Mouse (Mus musculus) liver, embryonic 16.5 days (tissue): ENCODE results near the gene Tmem130. TPM values are rescaled to one million over a fixed set of nuclear protein-coding genes. Genes with fewer than 3 reads are reported as not detected.

Experiments
- ATAC-seq: fragments of 200-750 bp; cut with Nextera tagmentation; 2 replicates; pipeline ENCODE4 v1.8.0; 2017; ENCODE audit warnings: low read depth, mild to moderate bottlenecking, moderate number of reproducible peaks, moderate library complexity
- H3K27ac ChIP-seq: fragments of 300-500 bp; sonication (generic); 2 replicates; pipeline ENCODE4 v1.5.1; 2014; ENCODE audit warnings: mild to moderate bottlenecking, low read length
- H3K27me3 ChIP-seq: fragments of 300-500 bp; sonication (generic); 2 replicates; pipeline ENCODE4 v1.6.1; 2014; ENCODE audit warnings: low read depth, low read length, mixed read lengths; ENCODE audit not compliant: control insufficient read depth, insufficient read depth
- H3K36me3 ChIP-seq: fragments of 300-500 bp; sonication (generic); 2 replicates; pipeline ENCODE4 v1.6.1; 2014; ENCODE audit warnings: mild to moderate bottlenecking; ENCODE audit not compliant: control insufficient read depth, insufficient read depth
- H3K4me1 ChIP-seq: fragments of 300-500 bp; sonication (generic); 2 replicates; pipeline ENCODE4 v1.6.1; 2014; ENCODE audit warnings: low read depth, low read length, mixed read lengths; ENCODE audit not compliant: control insufficient read depth
- H3K4me2 ChIP-seq: fragments of 300-500 bp; sonication (generic); 2 replicates; pipeline ENCODE4 v1.6.1; 2014; ENCODE audit warnings: low read depth, low read length, mixed read lengths
- H3K4me3 ChIP-seq: fragments of 300-500 bp; sonication (generic); 2 replicates; pipeline ENCODE4 v1.5.1; 2014; ENCODE audit warnings: low read depth, mild to moderate bottlenecking, low read length
- H3K9ac ChIP-seq: fragments of 300-500 bp; sonication (generic); 2 replicates; pipeline ENCODE4 v1.6.1; 2014; ENCODE audit warnings: low read depth, low read length
- H3K9me3 ChIP-seq: fragments of 300-500 bp; sonication (generic); replicated peaks from 2 replicates; pipeline ENCODE4 v1.6.1; 2016; ENCODE audit warnings: low read length; ENCODE audit not compliant: control insufficient read depth
- WGBS: fragments of 180-500 bp; shearing (Covaris S2); extraction: QIAGEN DNeasy Blood & Tissue Kit; methylation state at CpG from one replicate; pipeline ENCODE4 v1.1.7; 2014; ENCODE audit not compliant: insufficient replicate concordance; 5-methylcytosine and 5-hydroxymethylcytosine counted together
- polyA plus RNA-seq: library from polyadenylated mRNA; unstranded; fragments of >200 nt; fragmentation: Nextera tagmentation; extraction: Ambion mirVana; gene quantifications from 2 replicates; pipeline ENCODE4 v1.2.1, GENCODE M21; 2015

Gene Tmem130
- polyA plus RNA-seq, 1 experiment from 2014 or later, result 0.28 TPM

DNA sequence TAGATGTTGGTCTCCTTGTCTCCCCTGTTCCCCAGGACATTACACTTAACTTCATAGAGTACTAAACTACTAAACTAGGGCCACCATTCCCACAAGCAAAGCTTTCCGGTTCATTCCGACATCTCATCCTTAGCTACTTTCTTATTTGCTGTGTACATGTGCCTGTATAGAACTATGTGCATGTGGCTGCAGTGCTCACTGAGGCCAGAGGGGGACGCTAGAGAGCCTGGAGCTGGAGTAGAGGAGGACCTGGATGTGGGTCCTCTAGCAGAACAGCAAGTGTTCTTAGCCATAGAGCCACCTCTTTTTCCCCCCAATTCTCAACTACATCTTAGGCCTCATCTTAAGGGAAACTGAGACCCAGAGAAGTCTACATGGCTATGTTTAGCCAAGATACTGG lies 36.1 kb downstream of the Tmem130 start:
- Histone ChIP-seq H3K9ac (no peak overlapping the region), H3K36me3 (no peaks in the 10 kb centered on the region), H3K9me3 (no peaks in the 10 kb centered on the region), H3K4me1 (no peaks in the 10 kb centered on the region), H3K4me3 (no peak overlapping the region), H3K27ac (no peak overlapping the region), H3K27me3 (no peaks in the 10 kb centered on the region), H3K4me2 (no peak overlapping the region)
- ATAC-seq, result no peak
- WGBS, result 60% methylated on average over 3 of the region's 3 CpGs

DNA sequence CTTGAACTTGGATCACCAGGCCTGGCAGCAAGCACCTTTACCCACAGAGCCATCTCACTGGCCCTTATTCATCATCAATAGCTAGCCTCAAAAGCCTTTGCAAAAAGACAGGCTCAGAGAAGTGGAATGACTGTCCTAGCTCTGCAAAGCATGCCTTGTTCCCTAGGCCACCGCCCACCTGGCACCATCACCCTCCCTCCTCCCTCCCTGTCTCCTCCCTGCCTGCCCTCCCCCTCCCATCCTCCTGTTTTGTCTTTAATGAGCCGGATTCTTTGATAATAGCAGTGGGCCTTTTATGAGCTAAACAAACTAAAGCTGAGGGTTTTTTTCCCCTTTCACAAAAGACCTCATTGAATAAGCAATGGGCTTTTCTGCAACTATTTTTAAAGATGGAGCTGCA lies 36.7 kb downstream of the Tmem130 start:
- no peak overlapping the region for H3K9ac ChIP-seq
- no peak overlapping the region for H3K27ac ChIP-seq
- ATAC-seq, result no peak
- no peaks in the 10 kb centered on the region for H3K27me3 ChIP-seq
- H3K4me3 ChIP-seq, result no peak overlapping the region
- no peaks in the 10 kb centered on the region for H3K36me3 ChIP-seq
- no peak overlapping the region for H3K4me2 ChIP-seq
- no peaks in the 10 kb centered on the region for H3K9me3 ChIP-seq
- no peaks in the 10 kb centered on the region for H3K4me1 ChIP-seq
- 43% methylated on average over 2 of the region's 2 CpGs for WGBS

DNA sequence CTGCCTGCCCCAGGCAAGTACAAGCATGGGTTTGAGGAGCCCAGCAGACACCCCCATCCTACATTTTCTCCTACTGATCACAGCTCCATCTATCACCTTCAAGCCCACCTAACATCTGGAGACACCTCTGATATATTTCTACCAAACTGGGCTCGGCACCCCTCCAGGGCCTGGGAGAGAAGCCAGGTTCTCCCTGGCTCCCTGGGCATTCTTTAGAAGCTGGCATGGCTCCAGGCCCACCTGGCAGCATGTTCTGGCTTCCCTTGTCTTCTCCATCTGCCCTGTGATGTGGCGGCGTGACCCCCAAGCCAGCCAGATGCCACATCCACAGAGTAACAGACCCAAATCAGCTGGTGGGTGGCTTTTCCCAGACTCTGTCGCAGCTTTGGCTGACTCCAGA lies 41.3 kb downstream of the Tmem130 start:
- WGBS, result 65% methylated on average over 4 of the region's 4 CpGs
- Histone ChIP-seq H3K4me3 (no peak overlapping the region), H3K27me3 (no peaks in the 10 kb centered on the region), H3K27ac (no peak overlapping the region), H3K4me1 (no peaks in the 10 kb centered on the region), H3K36me3 (no peaks in the 10 kb centered on the region), H3K9me3 (no peaks in the 10 kb centered on the region), H3K9ac (no peak overlapping the region), H3K4me2 (no peak overlapping the region)
- ATAC-seq, result no peak

DNA sequence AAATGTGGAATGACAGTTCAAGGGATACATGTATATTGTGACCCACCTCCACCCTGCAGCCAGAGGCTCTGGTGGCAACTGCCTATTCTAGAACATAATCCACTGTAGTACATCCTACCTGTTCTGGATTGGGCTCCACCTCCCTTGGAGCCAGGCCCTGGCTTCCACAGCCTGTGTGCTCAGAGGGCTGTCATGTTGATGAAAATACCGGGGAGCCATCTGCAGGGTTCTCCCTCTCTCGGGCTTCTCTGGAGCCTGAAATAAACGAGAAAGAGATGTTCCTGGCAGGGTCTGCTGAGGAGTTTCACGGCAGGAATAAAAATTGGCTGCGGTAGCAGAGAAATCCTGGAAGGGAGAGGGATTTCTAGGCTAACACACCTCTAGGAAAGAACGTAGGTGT lies 41.8 kb downstream of the Tmem130 start:
- Histone ChIP-seq H3K36me3 (no peaks in the 10 kb centered on the region), H3K4me3 (no peak overlapping the region), H3K4me2 (no peak overlapping the region), H3K27ac (no peak overlapping the region), H3K9me3 (no peaks in the 10 kb centered on the region), H3K27me3 (no peaks in the 10 kb centered on the region), H3K9ac (no peak overlapping the region), H3K4me1 (no peaks in the 10 kb centered on the region)
- no peak for ATAC-seq
- WGBS, result 58% methylated on average over 6 of the region's 6 CpGs

DNA sequence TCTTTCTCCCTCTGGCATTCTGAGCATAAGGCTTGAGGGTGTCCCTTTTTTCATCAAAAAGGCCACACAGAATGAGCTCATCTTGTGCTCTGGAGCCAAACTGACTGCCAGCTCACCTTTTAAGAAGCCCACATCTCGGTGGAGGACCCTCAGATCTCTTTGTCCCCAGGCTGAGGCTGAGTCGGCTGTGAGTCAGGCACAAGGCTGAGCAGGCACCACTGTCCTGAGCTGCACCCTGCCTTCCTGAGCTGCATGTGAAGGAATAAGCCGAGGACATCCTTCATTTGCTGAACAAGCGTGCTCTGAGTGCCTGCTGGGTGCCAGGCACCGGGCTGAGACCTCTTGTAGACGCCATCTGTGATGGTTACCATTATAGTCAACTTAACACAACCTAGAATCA lies 44.4 kb downstream of the Tmem130 start:
- H3K9me3 ChIP-seq, result no peaks in the 10 kb centered on the region
- H3K4me1 ChIP-seq, result no peaks in the 10 kb centered on the region
- H3K9ac ChIP-seq, result no peak overlapping the region
- H3K36me3 ChIP-seq, result no peaks in the 10 kb centered on the region
- H3K27me3 ChIP-seq, result no peaks in the 10 kb centered on the region
- no peak overlapping the region for H3K27ac ChIP-seq
- no peak overlapping the region for H3K4me3 ChIP-seq
- WGBS, result 42% methylated on average over 6 of the region's 6 CpGs
- no peak overlapping the region for H3K4me2 ChIP-seq
- no peak for ATAC-seq

DNA sequence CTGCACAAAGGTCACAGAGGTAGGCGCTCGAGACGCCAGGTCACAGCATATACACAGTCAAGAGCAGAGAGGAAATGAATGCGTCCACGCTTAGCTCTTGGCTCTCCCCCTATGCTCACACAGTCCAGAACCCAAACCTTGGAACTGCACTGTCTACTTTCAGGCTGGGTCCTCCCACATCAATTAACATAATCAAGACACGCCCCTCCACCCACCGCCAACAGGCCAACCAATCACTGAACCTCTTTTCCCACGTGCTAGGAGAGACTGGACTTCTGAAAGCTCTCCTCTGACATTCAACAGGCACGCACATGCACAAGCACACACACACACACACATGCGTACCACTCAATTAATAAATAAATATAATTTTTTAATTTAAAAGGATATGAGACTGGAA lies 48.2 kb downstream of the Tmem130 start:
- no peak overlapping the region for H3K27ac ChIP-seq
- no peaks in the 10 kb centered on the region for H3K4me1 ChIP-seq
- no peak overlapping the region for H3K9ac ChIP-seq
- no peaks in the 10 kb centered on the region for H3K27me3 ChIP-seq
- H3K36me3 ChIP-seq, result no peaks in the 10 kb centered on the region
- H3K4me2 ChIP-seq, result no peak overlapping the region
- no peak for ATAC-seq
- no peaks in the 10 kb centered on the region for H3K9me3 ChIP-seq
- no peak overlapping the region for H3K4me3 ChIP-seq
- 73% methylated on average over 10 of the region's 10 CpGs for WGBS

DNA sequence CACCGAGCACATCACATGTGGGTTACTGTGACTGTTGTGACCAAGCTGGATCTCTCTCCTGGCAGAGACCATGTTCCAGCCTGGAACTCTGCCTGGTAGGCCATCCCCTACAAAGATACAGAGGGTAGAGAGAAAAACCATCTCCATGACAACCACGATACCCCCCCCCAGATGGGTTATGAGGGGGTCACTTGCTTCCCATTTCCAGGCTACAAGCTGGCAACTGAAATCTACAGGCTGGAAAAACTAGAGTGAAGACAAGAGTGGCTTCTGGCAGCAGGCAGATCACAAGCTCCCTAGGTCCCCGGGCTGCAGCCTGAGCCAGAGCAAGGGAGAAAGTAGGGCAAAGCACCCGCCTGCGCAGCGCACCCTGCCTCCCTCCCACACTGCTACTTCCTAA lies 54.0 kb downstream of the Tmem130 start:
- Histone ChIP-seq H3K9ac (no peak overlapping the region), H3K27me3 (no peaks in the 10 kb centered on the region), H3K36me3 (no peaks in the 10 kb centered on the region), H3K27ac (no peak overlapping the region), H3K9me3 (no peaks in the 10 kb centered on the region; the same call in 1 of the 2 replicates), H3K4me2 (no peak overlapping the region), H3K4me3 (no peak overlapping the region), H3K4me1 (no peaks in the 10 kb centered on the region)
- ATAC-seq, result no peak
- WGBS, result 84% methylated on average over 6 of the region's 6 CpGs

DNA sequence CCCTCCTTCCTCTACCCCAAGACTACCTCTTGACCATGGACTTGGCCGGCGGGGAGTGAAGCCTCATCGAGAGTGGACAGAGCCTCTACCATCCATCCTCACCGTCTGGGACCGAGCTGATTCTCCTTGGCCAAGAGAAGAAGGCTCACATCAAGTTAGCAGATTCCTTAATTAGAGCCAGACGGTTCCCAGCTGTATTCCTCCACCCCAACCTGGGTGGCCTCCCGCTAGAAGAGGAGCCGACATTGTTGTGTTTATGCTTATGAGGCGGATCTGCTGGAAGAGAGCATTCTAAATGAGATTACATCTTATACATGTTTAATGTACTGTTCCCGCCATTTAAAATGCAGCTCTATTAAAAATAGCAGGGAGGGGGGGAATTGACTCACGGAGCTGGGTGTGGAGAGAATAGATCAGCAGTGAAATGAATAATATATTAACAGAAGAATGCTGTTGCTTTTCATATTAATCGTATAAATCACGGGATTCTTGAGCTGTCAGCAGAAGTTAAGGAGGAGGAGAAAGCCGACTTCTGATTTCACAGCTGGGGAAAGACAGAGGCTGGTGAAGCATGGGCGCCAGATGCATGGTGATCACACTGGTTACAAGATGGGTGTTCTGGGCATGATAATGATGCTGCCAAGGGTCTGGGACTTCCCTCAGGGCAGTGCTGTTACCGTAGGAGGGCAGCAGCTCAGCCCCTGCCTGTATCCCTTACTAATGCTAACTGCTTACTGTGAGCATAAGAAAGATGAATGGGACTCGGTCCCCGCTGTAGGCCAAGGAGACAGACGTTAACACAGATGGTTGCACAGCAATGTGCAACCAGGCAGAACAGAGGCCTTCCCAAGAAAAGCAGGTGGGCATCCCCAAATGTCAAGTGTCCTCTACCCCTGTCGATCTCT lies 57.9 kb downstream of the Tmem130 start:
- no peak overlapping the region for H3K27ac ChIP-seq
- no peak overlapping the region for H3K4me3 ChIP-seq
- no peaks in the 10 kb centered on the region for H3K4me1 ChIP-seq
- WGBS, result 69% methylated on average over 20 of the region's 20 CpGs
- ATAC-seq, result no peak
- no peak overlapping the region for H3K9ac ChIP-seq
- no peaks in the 10 kb centered on the region for H3K36me3 ChIP-seq
- no peaks in the 10 kb centered on the region for H3K27me3 ChIP-seq
- H3K4me2 ChIP-seq, result no peak overlapping the region
- no peaks in the 10 kb centered on the region; the same call in 1 of the 2 replicates for H3K9me3 ChIP-seq

DNA sequence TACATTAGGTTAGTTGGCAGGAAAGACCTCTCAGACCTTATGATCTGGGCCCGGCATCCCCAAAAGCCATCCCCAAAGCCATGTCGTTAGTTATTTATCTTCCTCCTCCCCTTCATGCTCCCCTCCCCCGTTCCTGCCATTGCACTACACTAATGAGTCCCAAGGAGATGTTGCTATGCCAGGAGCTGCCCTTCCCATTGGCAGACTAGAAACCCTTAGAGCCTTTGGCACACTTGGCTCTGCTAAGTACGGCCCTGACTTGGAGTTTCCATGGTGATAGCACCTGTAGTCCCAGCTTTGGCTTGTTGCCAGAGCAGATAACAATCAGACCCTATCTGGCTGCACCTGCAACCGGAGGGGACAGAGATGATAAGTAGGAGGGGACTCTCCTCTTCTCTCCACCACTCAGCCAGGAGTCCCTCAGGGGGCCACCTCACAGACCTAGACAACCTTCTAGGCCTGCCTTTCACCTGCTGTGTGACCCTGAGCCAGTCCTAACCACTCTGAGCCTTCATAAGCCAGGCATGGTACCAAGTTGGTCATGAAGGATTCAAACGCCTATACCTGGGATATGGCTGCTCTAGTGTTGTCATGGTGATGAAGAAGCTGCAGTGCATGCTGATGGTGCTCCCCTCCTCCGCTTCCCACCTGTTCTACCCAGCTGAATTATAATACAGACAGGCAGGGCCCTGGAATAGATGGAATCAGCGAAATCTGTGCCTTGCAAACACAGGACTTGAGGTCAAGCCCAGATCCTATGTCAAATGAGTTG lies 66.1 kb downstream of the Tmem130 start:
- H3K36me3 ChIP-seq, result no peaks in the 10 kb centered on the region
- H3K9ac ChIP-seq, result no peak overlapping the region
- H3K4me3 ChIP-seq, result no peak overlapping the region
- no peaks in the 10 kb centered on the region for H3K9me3 ChIP-seq
- no peaks in the 10 kb centered on the region for H3K27me3 ChIP-seq
- no peak for ATAC-seq
- H3K4me1 ChIP-seq, result no peaks in the 10 kb centered on the region
- no peak overlapping the region for H3K27ac ChIP-seq
- 54% methylated on average over 8 of the region's 8 CpGs for WGBS
- H3K4me2 ChIP-seq, result no peak overlapping the region
